Mouse (Mus musculus): Measurements from ENCODE around the gene Olfr331. TPM values are rescaled to one million over a fixed set of nuclear protein-coding genes. Genes with fewer than 3 reads are reported as not detected.
A peak's percentile ranks its signal among the peaks of the same experiment; 100 is the strongest.
"Not testable (repeated sequence)": the region's sequence is repeated elsewhere in the genome, so short reads cannot be mapped to it uniquely, and the experiment has no call there.

Olfr331 gene
- not detected for total RNA-seq (2021)
- long read RNA-seq, experiment 1 = 0 reads
- long read RNA-seq, experiment 2 = 0 reads

GRCm38 (mm10) chr11:58502472-58502871 lies at the start of gene Olfr331:
Gene Olfr331 (minus strand): TSS chr11:58502572.
- not testable (repeated sequence) for DNase-seq

- DNase-seq = no peak
Observed at GRCm38 (mm10) chr11:58546322-58546721, 44.0 kb upstream of the Olfr331 start, which contains the start of gene Olfr329-ps. Gene Olfr329-ps (minus strand): TSS chr11:58546422.

- not testable (repeated sequence) for DNase-seq
Observed at GRCm38 (mm10) chr11:58534736-58535135, 32.4 kb upstream of the Olfr331 start, which contains the start of gene Olfr330. Gene Olfr330 (minus strand): TSS chr11:58534836.

- peak; percentile 12 for DNase-seq
Observed at GRCm38 (mm10) chr11:58519756-58520155, 17.4 kb upstream of the Olfr331 start.

- peak; percentile 75 for DNase-seq
Observed at GRCm38 (mm10) chr11:58518916-58519315, 16.5 kb upstream of the Olfr331 start.

- not testable (repeated sequence) for DNase-seq
Observed at GRCm38 (mm10) chr11:58509058-58509457, 6.7 kb upstream of the Olfr331 start.

GRCm38 (mm10) chr11:58499290-58499689 lies 3.1 kb downstream of the Olfr331 start:
- no peak for DNase-seq

GRCm38 (mm10) chr11:58498761-58499160 lies 3.6 kb downstream of the Olfr331 start:
- DNase-seq = no peak

- DNase-seq = no peak
Observed at GRCm38 (mm10) chr11:58492455-58492854, 9.9 kb downstream of the Olfr331 start, which contains the start of gene Olfr332. Gene Olfr332 (minus strand): TSS chr11:58492555.

- DNase-seq = no peak
Observed at GRCm38 (mm10) chr11:58462170-58462569, 40.2 kb downstream of the Olfr331 start, which contains the start of gene Olfr30. Gene Olfr30 (minus strand): TSS chr11:58462270.

GRCm38 (mm10) chr11:58453592-58453991 lies 48.8 kb downstream of the Olfr331 start:
- DNase-seq = no peak

- DNase-seq = no peak
Observed at GRCm38 (mm10) chr11:58452759-58453158, 49.6 kb downstream of the Olfr331 start, which contains the start of gene Lypd9. Gene Lypd9 (minus strand): TSS chr11:58452923.

Other genes with a start within 250 kb of the Olfr331 start
- not detected for gene 4930438A08Rik, start 227.8 kb downstream of the Olfr331 start, total RNA-seq (2021)
- 1 to 10 TPM; 3.5 to 5.3 TPM for gene Zfp692, start 195.5 kb downstream of the Olfr331 start, total RNA-seq (2021)
- 10 to 100 TPM; 31.0 to 41.3 TPM for gene Zfp672, start 172.2 kb downstream of the Olfr331 start, total RNA-seq (2021)
- 10 to 100 TPM; 28.0 to 30.3 TPM for gene Sh3bp5l, start 171.8 kb downstream of the Olfr331 start, total RNA-seq (2021)
- gene Lypd8, start 123.5 kb downstream of the Olfr331 start, total RNA-seq (2021) = not detected
- not detected for gene 1810065E05Rik, start 81.5 kb downstream of the Olfr331 start, total RNA-seq (2021)
- gene Gm12253, start 70.0 kb downstream of the Olfr331 start, total RNA-seq (2021) = not detected
- not detected for gene Lypd9, start 49.6 kb downstream of the Olfr331 start, total RNA-seq (2021)
- gene Olfr30, start 40.3 kb downstream of the Olfr331 start, total RNA-seq (2021) = not detected
- not detected for gene Olfr332, start 10.0 kb downstream of the Olfr331 start, total RNA-seq (2021)
- gene Olfr330, start 32.3 kb upstream of the Olfr331 start, total RNA-seq (2021) = not detected
- gene Olfr329-ps, start 43.9 kb upstream of the Olfr331 start, total RNA-seq (2021) = not detected
- not detected for gene Olfr328, start 53.1 kb upstream of the Olfr331 start, total RNA-seq (2021)
- not detected for gene Olfr224, start 68.0 kb upstream of the Olfr331 start, total RNA-seq (2021)
- not detected for gene Olfr325, start 75.2 kb upstream of the Olfr331 start, total RNA-seq (2021)
- not detected for gene Olfr324, start 92.5 kb upstream of the Olfr331 start, total RNA-seq (2021)
- gene 2210407C18Rik, start 113.5 kb upstream of the Olfr331 start, total RNA-seq (2021) = not detected
- gene Olfr323, start 127.9 kb upstream of the Olfr331 start, total RNA-seq (2021) = not detected
- gene Trim58, start 137.9 kb upstream of the Olfr331 start, total RNA-seq (2021) = under 1 TPM in 1 of 2 experiments, not detected in 1; 0.27 TPM
- not detected for gene Olfr322, start 156.2 kb upstream of the Olfr331 start, total RNA-seq (2021)
- not detected for gene Olfr320, start 178.5 kb upstream of the Olfr331 start, total RNA-seq (2021)
- not detected for gene Olfr319, start 196.6 kb upstream of the Olfr331 start, total RNA-seq (2021)
- not detected for gene Olfr318, start 221.4 kb upstream of the Olfr331 start, total RNA-seq (2021)
- not detected for gene Olfr317, start 236.6 kb upstream of the Olfr331 start, total RNA-seq (2021)

All from gastrocnemius, postnatal 10 days (tissue).